Mouse (Mus musculus) C2C12 (cell line): ENCODE results near the gene Prr15l.

ENCODE experiments used
- CEBPB ChIP-seq: IDR thresholded peaks from one replicate; pipeline ENCODE4 v1.6.1; 2011; ENCODE audit warnings: low read depth, mild to moderate bottlenecking, control low read depth, moderate library complexity
- CTCF ChIP-seq: IDR thresholded peaks from one replicate; pipeline ENCODE4 v1.5.1; 2011; ENCODE audit not compliant: control insufficient read depth, insufficient read depth, insufficient read length
- FOSL1 ChIP-seq: IDR thresholded peaks from one replicate; pipeline ENCODE4 v1.8.0; 2011; ENCODE audit warnings: mild to moderate bottlenecking, low read length; ENCODE audit not compliant: poor library complexity, insufficient read depth, severe bottlenecking
- MAX ChIP-seq: IDR thresholded peaks from one replicate; pipeline ENCODE4 v1.6.1; 2011; ENCODE audit warnings: mild to moderate bottlenecking, control low read depth
- MYOD1 ChIP-seq: IDR thresholded peaks from one replicate; pipeline ENCODE4 v1.6.1; 2011; ENCODE audit warnings: low read depth; ENCODE audit not compliant: control insufficient read depth, insufficient read length

GRCm38 (mm10) chr11:96966172-96966571 is 38.3 kb downstream of the Prr15l start:
- TF ChIP-seq CTCF: no peak
- no peak for TF ChIP-seq FOSL1
- no peak for TF ChIP-seq MAX
- no peak for TF ChIP-seq MYOD1
- no peak for TF ChIP-seq CEBPB
